Comparison of ENCODE assay signal across 19 mouse cellular contexts in genomic region chr8:125576127-125576526, GRCm38 (mm10).
"Had no signal": no experiment of that assay in that cellular context is flagged by ENCODE, and none has a peak within 500 bp of the region (broad histone marks: within the 10 kb centered on the region; RNA-seq: fewer than 3 reads in every experiment).

No protein-coding gene starts in this region.

- H3K27ac ChIP-seq: liver, embryonic 14.5 days; midbrain, embryonic 13.5 days; midbrain, embryonic 15.5 days; neural tube, embryonic 13.5 days; neural tube, embryonic 15.5 days had no signal

- H3K36me3 ChIP-seq: midbrain, embryonic 13.5 days; midbrain, embryonic 15.5 days; neural tube, embryonic 13.5 days; neural tube, embryonic 15.5 days had no signal

- H3K4me1 ChIP-seq: megakaryocyte, embryonic 14.5 days; midbrain, embryonic 13.5 days; midbrain, embryonic 15.5 days; neural tube, embryonic 13.5 days; neural tube, embryonic 15.5 days had no signal

- H3K9me3 ChIP-seq: midbrain, embryonic 13.5 days; midbrain, embryonic 15.5 days; neural tube, embryonic 13.5 days; neural tube, embryonic 15.5 days had no signal

- H3K9ac ChIP-seq: liver, embryonic 14.5 days; lung, embryonic 14.5 days; midbrain, embryonic 13.5 days; midbrain, embryonic 15.5 days; neural tube, embryonic 13.5 days; neural tube, embryonic 15.5 days had no signal

- H3K27me3 ChIP-seq: midbrain, embryonic 15.5 days; neural tube, embryonic 15.5 days had no signal

- H3K4me3 ChIP-seq: megakaryocyte, embryonic 14.5 days; midbrain, embryonic 13.5 days; midbrain, embryonic 15.5 days; neural tube, embryonic 13.5 days; neural tube, embryonic 15.5 days had no signal

- ATAC-seq: midbrain, embryonic 13.5 days; midbrain, embryonic 15.5 days had no signal

- DNase-seq: lung, adult 18-20 months; lung, embryonic 14.5 days; lung, postnatal 10 days; lung, postnatal 4 days; retina, postnatal 1 day; right cerebral cortex, adult 18-20 months; right cerebral cortex, postnatal 25 days; right cerebral cortex, postnatal 4 days; spleen, adult 18-20 months; thymus, adult 2 months; thymus, postnatal 25 days; thymus, postnatal 4 days had no signal

- H3K4me2 ChIP-seq: lung, embryonic 14.5 days; midbrain, embryonic 11.5 days; midbrain, embryonic 13.5 days; midbrain, embryonic 15.5 days; neural tube, embryonic 13.5 days; neural tube, embryonic 15.5 days had no signal
